Mouse (Mus musculus): Measurements from ENCODE around the gene Gpr182. TPM values are rescaled to one million over a fixed set of nuclear protein-coding genes. Genes with fewer than 3 reads are reported as not detected.

The Gpr182 gene
- polyA plus RNA-seq, 1 experiment from 2014 or later, result 0.39 TPM

DNA sequence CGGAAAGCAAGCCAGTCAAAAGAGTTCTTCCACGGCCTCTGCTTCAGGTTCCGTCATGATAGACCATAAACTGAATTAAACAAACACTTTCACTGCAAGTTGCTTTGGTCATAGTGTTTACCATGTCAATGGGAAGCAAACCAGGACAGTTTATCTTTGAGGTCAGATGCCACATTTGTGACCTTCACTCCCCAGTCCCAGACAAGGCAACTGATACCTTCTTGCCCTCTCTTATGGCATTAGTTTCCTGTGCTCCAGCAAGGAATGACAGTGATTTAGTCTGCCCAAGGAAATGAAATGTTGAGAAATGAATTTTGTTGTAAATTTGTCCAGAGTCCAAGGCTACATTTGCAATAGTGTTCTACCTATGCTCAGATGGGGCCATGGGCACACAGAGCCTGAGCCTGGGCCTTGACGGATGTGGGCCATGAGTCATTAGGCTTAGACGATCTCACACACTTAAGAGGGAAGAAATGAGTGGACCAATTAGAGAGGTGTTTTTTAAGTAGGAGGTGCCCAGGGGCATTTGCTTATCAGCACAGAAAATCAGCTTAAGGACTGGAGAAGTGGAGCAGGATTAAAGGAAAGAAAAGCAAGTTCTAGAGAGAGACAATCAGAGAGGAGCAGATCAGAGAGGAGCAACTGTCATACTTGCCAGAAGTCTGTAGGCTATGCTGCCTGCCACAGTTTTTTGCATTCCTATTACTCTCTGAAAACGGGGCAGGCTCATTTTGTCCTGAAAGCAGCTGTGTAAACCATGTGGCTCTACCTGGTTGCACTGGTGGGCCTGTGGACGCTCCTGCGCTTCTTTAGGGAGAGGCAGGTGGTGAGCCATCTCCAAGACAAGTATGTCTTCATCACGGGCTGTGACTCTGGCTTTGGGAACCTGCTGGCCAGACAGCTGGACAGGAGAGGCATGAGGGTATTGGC is 7.9 kb upstream of the Gpr182 start, which contains the start of the genes Rdh1 and Rdh16f1:
Gene Rdh1 (plus strand): TSS at position 541 of the 930 bp plus-strand sequence.
Gene Rdh16f1 (plus strand): TSS at position 607 of the 930 bp plus-strand sequence.
- Histone ChIP-seq H3K4me3 (ENCODE audit: low read depth, low read length) (no peak within 1 kb of the TSS), H3K9ac (ENCODE audit: low read length) (no peak within 1 kb of the TSS), H3K4me2 (ENCODE audit: low read length) (no peak within 1 kb of the TSS), H3K27me3 (replicated peaks; ENCODE audit: control insufficient read depth, insufficient read depth, low read length) (no peaks in the 10 kb centered on the region), H3K27ac (ENCODE audit: low read depth) (no peak within 1 kb of the TSS), H3K9me3 (ENCODE audit: control insufficient read depth, low read length) (no peaks in the 10 kb centered on the region), H3K36me3 (ENCODE audit: control insufficient read depth, insufficient read depth, low read length) (no peaks in the 10 kb centered on the region), H3K4me1 (replicated peaks; ENCODE audit: control insufficient read depth, insufficient read depth, low read length) (peaks cover 5% of the 10 kb centered on the region; the same call in 1 of the 2 replicates)
- DNase-seq (ENCODE audit: low spot score) (no peak), ATAC-seq (replicated peaks; ENCODE audit: low FRiP score, low TSS enrichment, low read depth) (no peak)
- WGBS, result 56% methylated on average over 9 of the region's 9 CpGs

GRCm38 (mm10) chr10:127755770-127756468 is 4.4 kb upstream of the Gpr182 start:
- WGBS, result 26% methylated on average over 16 of the region's 18 CpGs
- peaks cover 5% of the 10 kb centered on the region; the same call in 1 of the 2 replicates for H3K4me1 ChIP-seq (replicated peaks; ENCODE audit: control insufficient read depth, insufficient read depth, low read length)
- H3K36me3 ChIP-seq (ENCODE audit: control insufficient read depth, insufficient read depth, low read length), result no peaks in the 10 kb centered on the region
- no peak for DNase-seq (ENCODE audit: low spot score)
- H3K9me3 ChIP-seq (ENCODE audit: control insufficient read depth, low read length), result no peaks in the 10 kb centered on the region
- H3K27me3 ChIP-seq (replicated peaks; ENCODE audit: control insufficient read depth, insufficient read depth, low read length), result no peaks in the 10 kb centered on the region
- peak overlapping the region; percentile 55 for H3K4me2 ChIP-seq (ENCODE audit: low read length)
- H3K4me3 ChIP-seq (ENCODE audit: low read depth, low read length), result peak overlapping the region; percentile 21
- ATAC-seq (replicated peaks; ENCODE audit: low FRiP score, low TSS enrichment, low read depth), result no peak
- H3K27ac ChIP-seq (ENCODE audit: low read depth), result peak overlapping the region; percentile 11; the same call in 1 of the 2 replicates
- peak overlapping the region; percentile 22; the same call in 1 of the 2 replicates for H3K9ac ChIP-seq (ENCODE audit: low read length)

DNA sequence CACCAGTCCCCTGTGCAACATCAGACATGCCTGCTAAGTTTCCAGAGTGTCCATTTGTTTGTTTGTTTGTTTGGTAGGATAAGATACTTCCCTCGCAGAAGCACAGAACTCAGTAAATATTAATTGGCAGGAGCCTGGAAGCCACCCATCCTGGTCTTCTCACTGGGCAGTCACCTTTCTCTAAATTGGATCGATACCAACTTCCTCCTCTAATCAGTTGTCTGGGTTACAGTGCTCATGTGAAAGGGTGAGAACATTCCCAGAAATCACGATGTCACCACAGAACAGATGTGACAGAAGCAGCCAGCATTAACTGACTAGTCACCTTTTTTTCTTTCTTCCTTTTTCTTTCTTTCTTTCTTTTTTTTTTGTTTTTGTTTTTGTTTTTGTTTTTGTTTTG is 3.7 kb upstream of the Gpr182 start:
- WGBS, result 76% methylated on average over 3 of the region's 3 CpGs
- H3K9me3 ChIP-seq (ENCODE audit: control insufficient read depth, low read length), result no peaks in the 10 kb centered on the region
- no peak overlapping the region for H3K27ac ChIP-seq (ENCODE audit: low read depth)
- H3K36me3 ChIP-seq (ENCODE audit: control insufficient read depth, insufficient read depth, low read length), result no peaks in the 10 kb centered on the region
- peaks cover 5% of the 10 kb centered on the region; the same call in 1 of the 2 replicates for H3K4me1 ChIP-seq (replicated peaks; ENCODE audit: control insufficient read depth, insufficient read depth, low read length)
- DNase-seq (ENCODE audit: low spot score), result no peak
- ATAC-seq (replicated peaks; ENCODE audit: low FRiP score, low TSS enrichment, low read depth), result no peak
- H3K4me3 ChIP-seq (ENCODE audit: low read depth, low read length), result no peak overlapping the region
- H3K9ac ChIP-seq (ENCODE audit: low read length), result no peak overlapping the region
- no peaks in the 10 kb centered on the region for H3K27me3 ChIP-seq (replicated peaks; ENCODE audit: control insufficient read depth, insufficient read depth, low read length)
- H3K4me2 ChIP-seq (ENCODE audit: low read length), result no peak overlapping the region

- DNase-seq (ENCODE audit: low spot score), result no peak
- Histone ChIP-seq H3K4me1 (replicated peaks; ENCODE audit: control insufficient read depth, insufficient read depth, low read length) (peaks cover 5% of the 10 kb centered on the region; the same call in 1 of the 2 replicates), H3K27ac (ENCODE audit: low read depth) (no peak overlapping the region), H3K9ac (ENCODE audit: low read length) (no peak overlapping the region), H3K4me2 (ENCODE audit: low read length) (no peak overlapping the region), H3K36me3 (ENCODE audit: control insufficient read depth, insufficient read depth, low read length) (no peaks in the 10 kb centered on the region), H3K4me3 (ENCODE audit: low read depth, low read length) (no peak overlapping the region), H3K27me3 (replicated peaks; ENCODE audit: control insufficient read depth, insufficient read depth, low read length) (no peaks in the 10 kb centered on the region), H3K9me3 (ENCODE audit: control insufficient read depth, low read length) (no peaks in the 10 kb centered on the region)
- WGBS, result 50% methylated on average over 6 of the region's 6 CpGs
- no peak for ATAC-seq (replicated peaks; ENCODE audit: low FRiP score, low TSS enrichment, low read depth)
These were observed 3.1 kb upstream of the Gpr182 start for GRCm38 (mm10) chr10:127754566-127755166.

DNA sequence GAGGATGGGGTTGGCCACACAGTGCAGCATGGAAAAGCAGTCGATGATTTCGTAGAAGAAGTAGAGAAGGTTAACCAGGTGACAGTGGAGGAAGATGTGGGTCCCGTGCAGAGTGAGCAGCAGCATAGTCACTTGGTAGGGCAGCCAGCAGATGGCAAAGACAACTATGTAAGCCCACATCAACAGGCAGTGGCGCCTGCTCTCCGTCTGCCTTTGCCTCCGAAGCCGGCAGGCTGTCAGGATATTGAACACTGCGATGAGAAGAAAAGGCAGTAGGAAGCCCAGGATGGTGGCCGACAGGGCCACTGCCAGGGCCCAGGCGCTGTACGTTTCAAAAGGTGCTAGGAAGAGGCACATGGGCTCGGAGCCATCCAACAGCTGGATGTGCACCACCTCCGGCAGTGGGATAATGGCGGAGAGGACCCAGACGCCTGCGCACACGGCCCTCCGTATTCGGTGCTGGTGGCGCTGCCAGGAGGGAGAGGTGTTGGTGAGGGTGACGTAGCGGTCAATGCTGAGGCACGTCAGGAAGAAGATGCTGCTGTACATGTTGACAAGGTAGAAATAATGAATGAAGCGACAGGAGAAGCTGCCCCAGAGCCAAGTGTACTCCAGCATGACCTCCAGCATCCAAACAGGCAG is 1.3 kb downstream of the Gpr182 start:
- no peaks in the 10 kb centered on the region for H3K27me3 ChIP-seq (replicated peaks; ENCODE audit: control insufficient read depth, insufficient read depth, low read length)
- H3K9ac ChIP-seq (ENCODE audit: low read length), result no peak overlapping the region
- no peaks in the 10 kb centered on the region for H3K9me3 ChIP-seq (ENCODE audit: control insufficient read depth, low read length)
- H3K4me2 ChIP-seq (ENCODE audit: low read length), result peak overlapping the region; percentile 31
- peaks cover 16% of the 10 kb centered on the region for H3K36me3 ChIP-seq (ENCODE audit: control insufficient read depth, insufficient read depth, low read length)
- no peak overlapping the region for H3K4me3 ChIP-seq (ENCODE audit: low read depth, low read length)
- WGBS, result 56% methylated on average over 24 of the region's 24 CpGs
- no peak overlapping the region for H3K27ac ChIP-seq (ENCODE audit: low read depth)
- DNase-seq (ENCODE audit: low spot score), result no peak
- peaks cover 10% of the 10 kb centered on the region; the same call in 1 of the 2 replicates for H3K4me1 ChIP-seq (replicated peaks; ENCODE audit: control insufficient read depth, insufficient read depth, low read length)
- ATAC-seq (replicated peaks; ENCODE audit: low FRiP score, low TSS enrichment, low read depth), result no peak

GRCm38 (mm10) chr10:127748847-127749612 is 2.5 kb downstream of the Gpr182 start:
- Histone ChIP-seq H3K36me3 (ENCODE audit: control insufficient read depth, insufficient read depth, low read length) (peaks cover 28% of the 10 kb centered on the region), H3K4me2 (ENCODE audit: low read length) (peak overlapping the region; percentile 31), H3K27me3 (replicated peaks; ENCODE audit: control insufficient read depth, insufficient read depth, low read length) (no peaks in the 10 kb centered on the region), H3K4me1 (replicated peaks; ENCODE audit: control insufficient read depth, insufficient read depth, low read length) (peaks cover 10% of the 10 kb centered on the region; the same call in 1 of the 2 replicates), H3K9ac (ENCODE audit: low read length) (no peak overlapping the region), H3K9me3 (ENCODE audit: control insufficient read depth, low read length) (no peaks in the 10 kb centered on the region), H3K27ac (ENCODE audit: low read depth) (no peak overlapping the region), H3K4me3 (ENCODE audit: low read depth, low read length) (no peak overlapping the region)
- ATAC-seq (replicated peaks; ENCODE audit: low FRiP score, low TSS enrichment, low read depth) (no peak; the same call in 1 of the 2 replicates), DNase-seq (ENCODE audit: low spot score) (no peak)
- 4% methylated on average over 7 of the region's 8 CpGs for WGBS

DNA sequence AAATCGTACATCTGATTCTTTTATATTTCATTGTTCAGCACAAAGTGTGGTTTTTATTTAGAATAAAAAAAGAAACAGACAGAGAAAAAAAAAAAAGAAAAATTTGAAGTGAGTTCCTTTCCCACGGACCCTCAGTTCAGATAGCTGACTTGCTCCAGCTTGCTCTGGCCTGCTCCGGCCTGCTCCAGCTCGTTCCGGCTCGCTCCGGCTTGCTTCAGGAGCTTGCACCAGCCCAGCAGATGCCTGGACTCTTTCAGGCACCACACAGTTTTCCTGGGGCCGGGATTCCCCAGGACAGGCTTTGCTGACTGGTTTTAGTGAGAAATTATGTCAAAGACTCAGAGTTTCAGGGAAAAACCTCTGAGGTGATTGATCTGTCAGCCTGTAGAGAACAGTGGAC is 4.3 kb downstream of the Gpr182 start:
- ATAC-seq (replicated peaks; ENCODE audit: low FRiP score, low TSS enrichment, low read depth) (no peak), DNase-seq (ENCODE audit: low spot score) (no peak)
- Histone ChIP-seq H3K27me3 (replicated peaks; ENCODE audit: control insufficient read depth, insufficient read depth, low read length) (no peaks in the 10 kb centered on the region), H3K4me2 (ENCODE audit: low read length) (no peak overlapping the region), H3K9me3 (ENCODE audit: control insufficient read depth, low read length) (no peaks in the 10 kb centered on the region), H3K27ac (ENCODE audit: low read depth) (no peak overlapping the region), H3K9ac (ENCODE audit: low read length) (no peak overlapping the region), H3K36me3 (ENCODE audit: control insufficient read depth, insufficient read depth, low read length) (peaks cover 46% of the 10 kb centered on the region), H3K4me3 (ENCODE audit: low read depth, low read length) (no peak overlapping the region), H3K4me1 (replicated peaks; ENCODE audit: control insufficient read depth, insufficient read depth, low read length) (peaks cover 10% of the 10 kb centered on the region; the same call in 1 of the 2 replicates)
- WGBS, result 84% methylated on average over 8 of the region's 8 CpGs
